Mouse (Mus musculus) right cerebral cortex, postnatal 10 days (tissue): ENCODE measurements at regions not wholly inside any gene's neighbourhood (a gene's known extent, or its start where the extent isn't known, plus 50 kb on each side); places are given as distances from the start of the nearest gene placed in this dataset.

Source experiments
- DNase-seq, 2 experiments: peaks; one replicate each; pipeline ENCODE4 v3.0.0; 2021; ENCODE audit warnings: low spot score in 2 of 2

- DNase-seq, result no peak
Measured at GRCm38 (mm10) chr16:88412287-88412686, 94.5 kb downstream of the Cldn17 start.

- peak in 1 of 2 experiments; percentile 27 for DNase-seq
Measured at GRCm38 (mm10) chr16:88408144-88408543, 98.6 kb downstream of the Cldn17 start.

- DNase-seq, result no peak
Measured at GRCm38 (mm10) chr16:88404331-88404730, 102.4 kb downstream of the Cldn17 start.

GRCm38 (mm10) chr16:88399881-88400280 lies 106.9 kb downstream of the Cldn17 start:
- peak in 1 of 2 experiments; percentile 22 for DNase-seq

GRCm38 (mm10) chr16:88392764-88393163 lies 102.7 kb upstream of the Grik1 start:
- DNase-seq, result no peak

- DNase-seq, result no peak
Measured at GRCm38 (mm10) chr16:88381605-88382279, 91.7 kb upstream of the Grik1 start.

- no peak for DNase-seq
Measured at GRCm38 (mm10) chr16:88375622-88376021, 85.6 kb upstream of the Grik1 start.

GRCm38 (mm10) chr16:88374612-88375011 lies 84.5 kb upstream of the Grik1 start:
- no peak for DNase-seq

GRCm38 (mm10) chr16:88372034-88372433 lies 82.0 kb upstream of the Grik1 start:
- peak; percentile 22 to 27 for DNase-seq

GRCm38 (mm10) chr16:88368146-88368545 lies 78.1 kb upstream of the Grik1 start:
- DNase-seq, result no peak

GRCm38 (mm10) chr16:88367162-88367561 lies 77.1 kb upstream of the Grik1 start:
- DNase-seq, result no peak

- DNase-seq, result no peak
Measured at GRCm38 (mm10) chr16:88360081-88360480, 70.0 kb upstream of the Grik1 start.
